Mouse (Mus musculus) E14TG2a.4 (cell line): ENCODE measurements around the gene Slc36a2.

Experiments used
- H3K27me3 ChIP-seq: 2 replicates; pipeline ENCODE4 v1.6.1; 2014; ENCODE audit warnings: low read length, control low read depth; ENCODE audit not compliant: insufficient read depth
- H3K36me3 ChIP-seq: 2 replicates; pipeline ENCODE4 v1.6.1; 2014; ENCODE audit warnings: low read length, control low read depth; ENCODE audit not compliant: insufficient read depth
- H3K4me1 ChIP-seq: replicated peaks from 2 replicates; pipeline ENCODE4 v1.6.1; 2014; ENCODE audit warnings: low read depth, low read length, control low read depth
- H3K4me3 ChIP-seq: replicated peaks from 2 replicates; pipeline ENCODE4 v1.5.1; 2014; ENCODE audit warnings: mild to moderate bottlenecking, low read length
- H3K9me3 ChIP-seq: 2 replicates; pipeline ENCODE4 v1.6.1; 2014; ENCODE audit warnings: low read length, control low read depth
- CTCF ChIP-seq: conservative IDR thresholded peaks from 2 replicates; pipeline ENCODE4 v1.5.1; 2014; ENCODE audit warnings: low read length
- NANOG ChIP-seq: IDR thresholded peaks from 2 replicates; pipeline ENCODE4 v1.6.1; 2014; ENCODE audit warnings: borderline replicate concordance, low read length, mixed read lengths
- POU5F1 ChIP-seq: IDR thresholded peaks from 2 replicates; pipeline ENCODE4 v1.6.1; 2014; ENCODE audit warnings: low read length, borderline replicate concordance

Gene Slc36a2

GRCm38 (mm10) chr11:55197740-55198510 is 13.0 kb upstream of the Slc36a2 start:
- Histone ChIP-seq H3K4me3 (no peak overlapping the region), H3K9me3 (peaks cover 4% of the 10 kb centered on the region), H3K27me3 (peaks cover 4% of the 10 kb centered on the region; the same call in 1 of the 2 replicates), H3K4me1 (peaks cover 19% of the 10 kb centered on the region), H3K36me3 (no peaks in the 10 kb centered on the region)
- TF ChIP-seq CTCF (no peak), POU5F1 (no peak), NANOG (no peak)

- TF ChIP-seq POU5F1, result no peak
- no peak for TF ChIP-seq NANOG
- no peak for TF ChIP-seq CTCF
- no peaks in the 10 kb centered on the region for H3K36me3 ChIP-seq
- H3K4me3 ChIP-seq, result no peak overlapping the region
- peaks cover 4% of the 10 kb centered on the region; the same call in 1 of the 2 replicates for H3K27me3 ChIP-seq
- H3K4me1 ChIP-seq, result peaks cover 19% of the 10 kb centered on the region
- H3K9me3 ChIP-seq, result peaks cover 11% of the 10 kb centered on the region
Measured at GRCm38 (mm10) chr11:55197086-55197485, 12.2 kb upstream of the Slc36a2 start.

- peaks cover 8% of the 10 kb centered on the region for H3K4me1 ChIP-seq
- no peak for TF ChIP-seq NANOG
- no peak for TF ChIP-seq POU5F1
- TF ChIP-seq CTCF, result no peak
- peaks cover 8% of the 10 kb centered on the region for H3K27me3 ChIP-seq
- no peaks in the 10 kb centered on the region for H3K36me3 ChIP-seq
- peaks cover 15% of the 10 kb centered on the region for H3K9me3 ChIP-seq
- no peak overlapping the region for H3K4me3 ChIP-seq
Measured at GRCm38 (mm10) chr11:55190216-55190615, 5.3 kb upstream of the Slc36a2 start.

GRCm38 (mm10) chr11:55187777-55188176 is 2.9 kb upstream of the Slc36a2 start:
- Histone ChIP-seq H3K4me3 (no peak overlapping the region), H3K4me1 (peaks cover 5% of the 10 kb centered on the region), H3K9me3 (peaks cover 10% of the 10 kb centered on the region), H3K27me3 (peaks cover 26% of the 10 kb centered on the region), H3K36me3 (no peaks in the 10 kb centered on the region)
- TF ChIP-seq POU5F1, result no peak
- no peak for TF ChIP-seq NANOG
- TF ChIP-seq CTCF, result no peak

GRCm38 (mm10) chr11:55187292-55187691 is 2.4 kb upstream of the Slc36a2 start:
- peaks cover 5% of the 10 kb centered on the region for H3K4me1 ChIP-seq
- H3K9me3 ChIP-seq, result peaks cover 6% of the 10 kb centered on the region
- H3K27me3 ChIP-seq, result peaks cover 26% of the 10 kb centered on the region
- H3K36me3 ChIP-seq, result no peaks in the 10 kb centered on the region
- TF ChIP-seq NANOG, result no peak
- TF ChIP-seq CTCF, result no peak
- TF ChIP-seq POU5F1, result no peak
- H3K4me3 ChIP-seq, result no peak overlapping the region

- Histone ChIP-seq H3K27me3 (peaks cover 25% of the 10 kb centered on the region), H3K36me3 (no peaks in the 10 kb centered on the region), H3K4me3 (no peak overlapping the region), H3K4me1 (peaks cover 5% of the 10 kb centered on the region), H3K9me3 (no peaks in the 10 kb centered on the region)
- TF ChIP-seq CTCF (no peak), NANOG (no peak), POU5F1 (no peak)
Measured at GRCm38 (mm10) chr11:55184246-55184645, 631 bp downstream of the Slc36a2 start.

GRCm38 (mm10) chr11:55183124-55183523 is 1.8 kb downstream of the Slc36a2 start:
- no peak for TF ChIP-seq CTCF
- TF ChIP-seq NANOG, result no peak
- no peak for TF ChIP-seq POU5F1
- peaks cover 25% of the 10 kb centered on the region for H3K27me3 ChIP-seq
- no peak overlapping the region for H3K4me3 ChIP-seq
- no peaks in the 10 kb centered on the region for H3K9me3 ChIP-seq
- peaks cover 9% of the 10 kb centered on the region for H3K4me1 ChIP-seq
- H3K36me3 ChIP-seq, result no peaks in the 10 kb centered on the region

- no peak overlapping the region for H3K4me3 ChIP-seq
- no peaks in the 10 kb centered on the region for H3K36me3 ChIP-seq
- TF ChIP-seq CTCF, result no peak
- no peak for TF ChIP-seq NANOG
- TF ChIP-seq POU5F1, result no peak
- peaks cover 8% of the 10 kb centered on the region for H3K4me1 ChIP-seq
- peaks cover 27% of the 10 kb centered on the region for H3K27me3 ChIP-seq
- no peaks in the 10 kb centered on the region for H3K9me3 ChIP-seq
Measured at GRCm38 (mm10) chr11:55179856-55180255, 5.0 kb downstream of the Slc36a2 start.

GRCm38 (mm10) chr11:55178830-55179229 is 6.0 kb downstream of the Slc36a2 start:
- Histone ChIP-seq H3K27me3 (peaks cover 26% of the 10 kb centered on the region), H3K9me3 (no peaks in the 10 kb centered on the region), H3K4me3 (no peak overlapping the region), H3K36me3 (no peaks in the 10 kb centered on the region), H3K4me1 (0 out of 2 replicates have a peak, but pooled peaks cover 4% of the 10 kb centered on the region)
- TF ChIP-seq POU5F1 (no peak), NANOG (no peak), CTCF (no peak)
